Mouse (Mus musculus): ENCODE data around the gene Stoml1. TPM values are rescaled to one million over a fixed set of nuclear protein-coding genes. Genes with fewer than 3 reads are reported as not detected.
A peak's percentile ranks its signal among the peaks of the same experiment; 100 is the strongest.

Stoml1 gene
- total and polyA plus RNA-seq, 3 experiments, result 6.4 to 8.7 TPM; not detected in 1

DNA sequence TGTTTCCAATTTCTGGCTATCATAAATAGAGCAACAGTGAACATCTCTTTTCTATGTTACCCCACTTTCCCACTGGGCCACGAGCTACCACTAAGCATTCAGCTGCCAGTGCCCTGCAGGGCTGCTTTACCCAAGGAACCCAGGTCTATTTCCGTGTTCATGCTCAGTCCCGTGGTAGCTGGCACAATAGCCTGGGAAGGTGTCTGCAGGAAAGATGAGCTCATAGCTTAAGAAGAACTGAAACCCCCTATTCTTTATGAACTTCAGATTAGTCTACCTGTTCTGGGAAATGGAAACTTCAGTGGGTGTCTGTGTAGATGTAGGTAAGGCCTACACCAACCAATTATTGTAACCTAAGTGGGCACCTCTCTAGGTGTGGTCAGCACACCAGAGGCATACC, 12.4 kb downstream of the Stoml1 start (continued):
- TF ChIP-seq HCFC1 (IDR thresholded peaks at IDR 0.05; ENCODE audit: low read depth, low read length), result no peak

DNA sequence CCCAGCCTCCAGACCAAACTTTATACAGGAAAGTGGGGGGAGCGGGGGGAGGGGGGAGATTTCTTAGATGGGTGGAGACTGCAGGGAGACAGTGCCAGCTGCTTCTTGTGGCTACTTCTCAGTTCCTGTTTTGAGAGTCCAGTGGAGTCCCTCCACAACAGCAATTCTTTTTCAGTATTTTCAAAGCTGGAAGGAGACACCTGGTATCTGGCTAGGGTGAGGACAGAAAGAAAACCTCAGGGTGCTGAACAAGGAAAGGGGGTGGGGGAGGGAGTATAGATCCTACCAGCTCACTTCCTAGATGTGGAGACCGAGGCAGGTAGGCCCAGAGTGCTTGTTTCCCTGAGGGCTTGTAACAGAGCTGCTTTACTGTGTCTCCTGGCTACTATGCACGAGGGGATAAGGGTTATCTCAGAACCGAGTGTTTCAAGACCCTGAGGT, 13.6 kb downstream of the Stoml1 start:
- H3K36me3 ChIP-seq (ENCODE audit: control insufficient read depth in 1 of 2, insufficient read depth in 2 of 2, low read length in 2 of 2), result peaks cover 0 to 9% of the 10 kb centered on the region in 2 experiments; a peak in 2 of 4 replicates
- H3K27me3 ChIP-seq (ENCODE audit: control insufficient read depth in 1 of 2, insufficient read depth in 2 of 2, low read length in 2 of 2), result no peaks in the 10 kb centered on the region
- H3K9me3 ChIP-seq (replicated peaks; ENCODE audit: insufficient read depth, low read length), result no peaks in the 10 kb centered on the region
- H3K4me1 ChIP-seq (ENCODE audit: control insufficient read depth in 1 of 2, insufficient read depth in 2 of 2, low read length in 2 of 2), result peaks cover 20 to 21% of the 10 kb centered on the region in 2 experiments
- peak; percentile 50 for DNase-seq (ENCODE audit: low read depth, low spot score)
- TF ChIP-seq EP300 (IDR thresholded peaks at IDR 0.05; ENCODE audit: low read depth in 1 of 2, low read length in 2 of 2) (peak in 1 of 2 experiments; percentile 31; a peak in 1 of 4 replicates), ELF1 (IDR thresholded peaks at IDR 0.05; ENCODE audit: low read depth, low read length) (0 out of 2 replicates have a peak, but pooled peaks have one; percentile 13), TAL1 (IDR thresholded peaks at IDR 0.05; ENCODE audit: low read length) (no peak), MXI1 (IDR thresholded peaks at IDR 0.05; ENCODE audit: low read depth, low read length) (no peak), SIN3A (IDR thresholded peaks at IDR 0.05; ENCODE audit: low read length) (peak; percentile 26; the same call in 1 of the 2 replicates)
- peak overlapping the region; percentile 0; the same call in 1 of the 2 replicates for H3K27ac ChIP-seq (ENCODE audit: control insufficient read depth, low read depth, low read length)
- H3K9ac ChIP-seq (ENCODE audit: control insufficient read depth, low read depth, low read length, poor library complexity, severe bottlenecking), result peak overlapping the region; percentile 4
- no peaks in the 10 kb centered on the region for H3K79me2 ChIP-seq (ENCODE audit: control insufficient read depth, insufficient read depth, low read length, poor library complexity)
- H3K4me3 ChIP-seq (ENCODE audit: control insufficient read depth in 1 of 2, insufficient read depth in 1 of 2, low read depth in 2 of 2, low read length in 2 of 2), result peak overlapping the region in 1 of 2 experiments; percentile 26; a peak in 1 of 4 replicates

- H3K4me1 ChIP-seq (ENCODE audit: control insufficient read depth in 1 of 2, insufficient read depth in 2 of 2, low read length in 2 of 2), result peaks cover 20 to 21% of the 10 kb centered on the region in 2 experiments
- H3K79me2 ChIP-seq (ENCODE audit: control insufficient read depth, insufficient read depth, low read length, poor library complexity), result no peaks in the 10 kb centered on the region
- no peaks in the 10 kb centered on the region for H3K27me3 ChIP-seq (ENCODE audit: control insufficient read depth in 1 of 2, insufficient read depth in 2 of 2, low read length in 2 of 2)
- H3K36me3 ChIP-seq (ENCODE audit: control insufficient read depth in 1 of 2, insufficient read depth in 2 of 2, low read length in 2 of 2), result peaks cover 0 to 9% of the 10 kb centered on the region in 2 experiments; a peak in 2 of 4 replicates
- TF ChIP-seq JUND (IDR thresholded peaks at IDR 0.05; ENCODE audit: low read depth, low read length) (no peak), SIN3A (IDR thresholded peaks at IDR 0.05; ENCODE audit: low read length) (no peak), NRF1 (IDR thresholded peaks at IDR 0.05; ENCODE audit: insufficient read depth, low read depth, low read length, poor library complexity, severe bottlenecking) (no peak), MYB (IDR thresholded peaks at IDR 0.05; ENCODE audit: low read depth, low read length) (no peak)
- peak overlapping the region; percentile 0; the same call in 1 of the 2 replicates for H3K27ac ChIP-seq (ENCODE audit: control insufficient read depth, low read depth, low read length)
- no peak overlapping the region for H3K4me3 ChIP-seq (ENCODE audit: control insufficient read depth in 1 of 2, insufficient read depth in 1 of 2, low read depth in 2 of 2, low read length in 2 of 2)
- no peaks in the 10 kb centered on the region for H3K9me3 ChIP-seq (replicated peaks; ENCODE audit: insufficient read depth, low read length)
- peak overlapping the region; percentile 4; the same call in 1 of the 2 replicates for H3K9ac ChIP-seq (ENCODE audit: control insufficient read depth, low read depth, low read length, poor library complexity, severe bottlenecking)
- DNase-seq (ENCODE audit: low read depth, low spot score), result no peak
Measured at GRCm38 (mm10) chr9:58267046-58267445, 14.1 kb downstream of the Stoml1 start.

All from MEL (cell line).